Mouse (Mus musculus) ES-E14 (cell line): Measurements from ENCODE around the gene Spryd7.

Experiments
- CHD2 ChIP-seq: IDR thresholded peaks from 2 replicates; pipeline ENCODE4 v1.6.1; 2014; ENCODE audit warnings: mild to moderate bottlenecking, low read depth, low read length, inconsistent platforms
- MAFK ChIP-seq: IDR thresholded peaks from 2 replicates; pipeline ENCODE4 v1.6.1; 2014; ENCODE audit warnings: mild to moderate bottlenecking, low read depth, low read length, inconsistent platforms; ENCODE audit not compliant: insufficient read depth
- ZC3H11A ChIP-seq: IDR thresholded peaks from 2 replicates; pipeline ENCODE4 v1.6.1; 2012; ENCODE audit warnings: low read depth, mild to moderate bottlenecking, inconsistent platforms, low read length, borderline replicate concordance
- ZNF384 ChIP-seq: IDR thresholded peaks from 2 replicates; pipeline ENCODE4 v1.6.1; 2012; ENCODE audit warnings: low read depth, low read length, inconsistent platforms

GRCm38 (mm10) chr14:61530966-61531365 lies 25.7 kb downstream of the Spryd7 start:
- no peak for TF ChIP-seq CHD2
- no peak for TF ChIP-seq ZNF384
- no peak for TF ChIP-seq MAFK
- TF ChIP-seq ZC3H11A = no peak
